Mouse (Mus musculus) C2C12 (cell line): ENCODE data around the gene Plekhh2.

Experiments
- CTCF ChIP-seq: IDR thresholded peaks from one replicate; pipeline ENCODE4 v1.5.1; 2011; ENCODE audit not compliant: control insufficient read depth, insufficient read depth, insufficient read length
- FOSL1 ChIP-seq: IDR thresholded peaks from one replicate; pipeline ENCODE4 v1.8.0; 2011; ENCODE audit warnings: mild to moderate bottlenecking, low read length; ENCODE audit not compliant: poor library complexity, insufficient read depth, severe bottlenecking
- MAX ChIP-seq: IDR thresholded peaks from one replicate; pipeline ENCODE4 v1.6.1; 2011; ENCODE audit warnings: mild to moderate bottlenecking, control low read depth
- MYOD1 ChIP-seq: IDR thresholded peaks from one replicate; pipeline ENCODE4 v1.6.1; 2011; ENCODE audit warnings: low read depth; ENCODE audit not compliant: control insufficient read depth, insufficient read length
- MYOG ChIP-seq: IDR thresholded peaks from one replicate; pipeline ENCODE4 v1.6.1; 2011; ENCODE audit not compliant: control insufficient read depth, insufficient read length; ENCODE audit errors: extremely low read depth
- USF1 ChIP-seq: IDR thresholded peaks from one replicate; pipeline ENCODE4 v1.6.1; 2011; ENCODE audit warnings: low read depth, mild to moderate bottlenecking, control low read depth, moderate library complexity

DNA sequence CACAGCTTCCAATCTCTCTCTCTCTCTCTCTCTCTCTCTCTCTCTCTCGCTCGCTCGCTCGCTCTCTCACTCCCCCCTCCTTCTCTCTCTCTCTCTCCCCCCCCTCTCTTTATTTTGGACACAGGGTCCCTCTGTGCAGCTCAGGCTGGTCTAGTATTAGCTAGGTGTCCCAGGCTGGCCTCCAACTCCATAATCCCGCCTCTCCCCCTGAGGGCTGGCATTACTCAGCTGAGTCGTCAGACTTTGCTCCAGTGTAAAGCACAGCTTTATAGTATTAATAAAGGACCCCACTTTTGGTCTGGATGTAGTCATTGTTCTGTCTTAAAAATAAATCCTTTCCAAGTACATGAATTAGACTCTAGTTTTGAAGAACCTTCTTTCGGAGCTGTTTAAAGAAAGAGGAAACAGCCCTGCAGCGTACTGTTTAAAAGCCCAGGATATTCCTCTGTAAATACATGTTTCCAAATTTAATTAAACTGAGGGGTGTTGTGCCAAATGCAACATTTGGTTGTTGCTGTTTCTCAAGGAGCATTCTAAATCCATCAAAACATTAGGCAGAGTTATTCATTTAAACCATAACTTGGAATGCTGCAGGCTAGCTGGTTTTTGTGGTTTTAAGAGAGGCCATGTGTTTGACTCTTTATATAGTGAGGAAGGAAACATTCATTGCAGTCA, 70.2 kb downstream of the Plekhh2 start:
- no peak for TF ChIP-seq CTCF
- TF ChIP-seq USF1: no peak
- no peak for TF ChIP-seq MAX
- TF ChIP-seq MYOG: no peak
- TF ChIP-seq FOSL1: no peak
- no peak for TF ChIP-seq MYOD1
